Mouse (Mus musculus): ENCODE results near the gene Chp1.
"Not testable (repeated sequence)": the region's sequence is repeated elsewhere in the genome, so short reads cannot be mapped to it uniquely, and the experiment has no call there.

Chp1 gene

GRCm38 (mm10) chr2:119618199-119618982 lies 70.9 kb downstream of the Chp1 start, which contains the start of the genes Nusap1 and Oip5:
TSS of gene Nusap1 (plus strand) at chr2:119618298.
TSS of gene Oip5 (minus strand) at chr2:119618469.
- no peaks in the 10 kb centered on the region for H3K27me3 ChIP-seq (ENCODE audit: insufficient read depth, low read length)
- TF ChIP-seq CTCF (conservative IDR thresholded peaks at IDR 0.05; ENCODE audit: low read length) (no peak), POU5F1 (IDR thresholded peaks at IDR 0.05; ENCODE audit: borderline replicate concordance, low read length) (no peak), NANOG (IDR thresholded peaks at IDR 0.05; ENCODE audit: borderline replicate concordance, low read length) (no peak)
- peaks cover 38% of the 10 kb centered on the region for H3K36me3 ChIP-seq (ENCODE audit: insufficient read depth, low read length)
- peaks cover 36% of the 10 kb centered on the region for H3K4me1 ChIP-seq (replicated peaks; ENCODE audit: low read depth, low read length)
- H3K9me3 ChIP-seq (ENCODE audit: low read length) = no peaks in the 10 kb centered on the region
- H3K4me3 ChIP-seq (replicated peaks; ENCODE audit: low read length) = peak within 1 kb of the TSS; percentile 97

DNA sequence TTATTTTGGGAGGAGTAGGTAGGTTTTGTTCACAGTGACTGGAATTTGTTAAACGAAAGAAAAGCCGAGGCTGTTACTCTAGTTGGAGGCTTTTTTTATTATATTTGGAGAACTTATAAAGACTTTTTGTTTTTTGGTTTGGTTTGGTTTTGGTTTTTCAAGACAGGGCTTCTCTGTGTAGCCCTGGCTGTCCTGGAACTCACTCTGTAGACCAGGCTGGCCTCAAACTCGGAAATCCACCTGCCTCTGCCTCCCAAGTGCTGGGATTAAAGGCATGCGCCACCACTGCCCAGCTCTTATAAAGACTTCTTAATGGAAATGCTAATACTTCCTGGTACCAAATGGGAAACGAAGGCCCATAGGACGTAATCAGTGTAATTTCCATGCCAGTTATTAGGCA lies 71.5 kb downstream of the Chp1 start:
- peak overlapping the region; percentile 97 for H3K4me3 ChIP-seq (replicated peaks; ENCODE audit: low read length)
- H3K36me3 ChIP-seq (ENCODE audit: insufficient read depth, low read length) = peaks cover 38% of the 10 kb centered on the region
- H3K27me3 ChIP-seq (ENCODE audit: insufficient read depth, low read length); H3K9me3 ChIP-seq (ENCODE audit: low read length): not testable (repeated sequence)
- H3K4me1 ChIP-seq (replicated peaks; ENCODE audit: low read depth, low read length) = peaks cover 36% of the 10 kb centered on the region

- H3K27me3 ChIP-seq (ENCODE audit: insufficient read depth, low read length) = no peaks in the 10 kb centered on the region
- H3K4me1 ChIP-seq (replicated peaks; ENCODE audit: low read depth, low read length) = peaks cover 34% of the 10 kb centered on the region
- no peak for TF ChIP-seq POU5F1 (IDR thresholded peaks at IDR 0.05; ENCODE audit: borderline replicate concordance, low read length)
- no peak for TF ChIP-seq CTCF (conservative IDR thresholded peaks at IDR 0.05; ENCODE audit: low read length)
- TF ChIP-seq NANOG (IDR thresholded peaks at IDR 0.05; ENCODE audit: borderline replicate concordance, low read length) = no peak
- no peak overlapping the region for H3K4me3 ChIP-seq (replicated peaks; ENCODE audit: low read length)
- H3K9me3 ChIP-seq (ENCODE audit: low read length) = no peaks in the 10 kb centered on the region
- peaks cover 49% of the 10 kb centered on the region for H3K36me3 ChIP-seq (ENCODE audit: insufficient read depth, low read length)
Observed at GRCm38 (mm10) chr2:119621302-119621701, 73.8 kb downstream of the Chp1 start.
